Mouse (Mus musculus): ENCODE data around the gene Tgif2lx1. TPM values are rescaled to one million over a fixed set of nuclear protein-coding genes. Genes with fewer than 3 reads are reported as not detected.

The Tgif2lx1 gene
- total RNA-seq (2023; ENCODE audit: inconsistent age), result not detected in 4 replicates

DNA sequence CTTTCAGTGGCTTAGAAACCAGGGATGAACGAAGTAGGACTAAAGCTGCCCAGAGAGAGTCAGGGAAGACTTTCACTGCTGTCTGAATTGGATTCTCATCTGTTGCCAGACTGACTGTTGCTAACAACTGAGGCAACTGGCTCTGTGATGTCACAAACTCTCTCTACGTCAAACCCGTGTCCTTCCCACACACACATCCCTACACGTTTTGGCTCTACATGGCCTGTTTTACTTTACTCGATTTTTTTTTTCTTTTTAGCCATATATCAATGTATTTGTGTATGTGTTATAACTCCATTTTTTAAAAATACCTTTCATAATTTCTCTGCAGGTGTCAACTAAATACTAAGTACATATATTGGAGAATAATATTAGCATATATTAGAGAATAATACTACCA, at the start of gene Tgif2lx1:
Tgif2lx1 (minus strand) TSS at position 101 of the 400 bp plus-strand sequence.

Other genes starting within 250 kb of the Tgif2lx1 start
- not detected in 4 replicates for gene Tgif2lx2, start 53.5 kb downstream of the Tgif2lx1 start, total RNA-seq (2023; ENCODE audit: inconsistent age)